Mouse (Mus musculus) effector memory CD4-positive, alpha-beta T cell, adult 5 months (primary cell): ENCODE data around the gene Cgnl1. TPM values are rescaled to one million over a fixed set of nuclear protein-coding genes. Genes with fewer than 3 reads are reported as not detected.

Experiments
- polyA plus RNA-seq: library from polyadenylated mRNA; unstranded; fragments of 100-300 nt; shearing (Covaris generic); gene quantifications from one replicate; pipeline ENCODE4 v1.2.1, GENCODE M21; 2017

Gene Cgnl1
- polyA plus RNA-seq, result 0.39 TPM

GRCm38 (mm10) chr9:71770991-71771767, at the start of gene Cgnl1:
Cgnl1 (minus strand) TSS chr9:71771602.

GRCm38 (mm10) chr9:71591938-71592548, 179.4 kb downstream of the Cgnl1 start, which contains the start of gene Myzap:
Myzap (minus strand) TSS chr9:71592360.

Other genes with a start within 250 kb of the Cgnl1 start
- not detected for gene Myzap, start 179.2 kb downstream of the Cgnl1 start, polyA plus RNA-seq